Comparison of ENCODE assay signal across 18 mouse cellular contexts in the genomic region with DNA sequence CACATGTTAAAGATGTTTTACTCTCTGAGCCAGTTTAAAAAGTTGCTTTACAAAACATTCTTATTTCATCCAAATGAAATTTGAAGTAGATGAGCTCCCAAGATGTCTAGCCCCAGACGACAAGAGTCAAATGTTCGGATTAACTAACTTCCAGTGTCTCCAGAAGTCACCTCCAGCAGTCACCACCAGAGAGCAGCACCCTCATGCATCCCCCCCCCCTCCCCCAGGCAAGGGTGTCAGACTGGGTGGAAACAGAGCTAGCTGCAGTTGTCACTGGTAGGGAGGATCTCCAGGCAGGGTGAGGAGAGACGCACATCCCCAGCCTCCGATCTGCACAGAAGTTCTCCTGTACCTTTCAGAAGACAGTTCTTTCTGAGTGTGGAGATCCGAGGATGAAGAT. TPM values are rescaled to one million over a fixed set of nuclear protein-coding genes. Genes with fewer than 3 reads are reported as not detected.
DNase-seq lines count a peak whose midpoint lies in the region; ATAC-seq and TF ChIP-seq lines count a peak whose summit lies in the region.
"Had no signal": no experiment of that assay in that cellular context is flagged by ENCODE, and none has a peak within 500 bp of the region (broad histone marks: within the 10 kb centered on the region; RNA-seq: fewer than 3 reads in every experiment).

No protein-coding gene starts in this region.

- H3K27me3 ChIP-seq in intestine, embryonic 14.5 days (replicated peaks; ENCODE audit: control insufficient read depth, insufficient read depth, low read length): no peaks in the 10 kb centered on the region
- no peaks in the 10 kb centered on the region for H3K27me3 ChIP-seq in intestine, embryonic 16.5 days (replicated peaks; ENCODE audit: control insufficient read depth, insufficient read depth, low read length)
- H3K27me3 ChIP-seq in midbrain, postnatal 0 days (ENCODE audit: insufficient read depth, low read length): no peaks in the 10 kb centered on the region
- H3K27me3 ChIP-seq in midbrain, embryonic 15.5 days (replicated peaks): no peaks in the 10 kb centered on the region
- H3K27me3 ChIP-seq: hindbrain, embryonic 15.5 days; limb, embryonic 13.5 days; lung, embryonic 15.5 days; megakaryocyte, embryonic 14.5 days had no signal

- H3K36me3 ChIP-seq in intestine, embryonic 14.5 days (ENCODE audit: control insufficient read depth, insufficient read depth, low read length): no peaks in the 10 kb centered on the region
- H3K36me3 ChIP-seq in intestine, embryonic 16.5 days (ENCODE audit: control insufficient read depth, insufficient read depth, low read length): no peaks in the 10 kb centered on the region
- H3K36me3 ChIP-seq in midbrain, postnatal 0 days (ENCODE audit: insufficient read depth, low read length): no peaks in the 10 kb centered on the region
- H3K36me3 ChIP-seq in midbrain, embryonic 15.5 days (replicated peaks): no peaks in the 10 kb centered on the region
- H3K36me3 ChIP-seq: hindbrain, embryonic 15.5 days; limb, embryonic 13.5 days; lung, embryonic 15.5 days had no signal

- no peak for ATAC-seq in CD4-positive, CD25-positive, alpha-beta regulatory T cell, adult 4 months
- ATAC-seq in intestine, embryonic 14.5 days (replicated peaks; ENCODE audit: low FRiP score, low TSS enrichment, low read depth): no peak
- ATAC-seq in intestine, embryonic 16.5 days: no peak
- no peak for ATAC-seq in midbrain, postnatal 0 days (ENCODE audit: low FRiP score)
- no peak for ATAC-seq in midbrain, embryonic 15.5 days (replicated peaks)

- 85% methylated on average over 5 of the region's 5 CpGs for WGBS in intestine, embryonic 14.5 days
- WGBS in intestine, embryonic 16.5 days: 82% methylated on average over 5 of the region's 5 CpGs
- 86% methylated on average over 5 of the region's 5 CpGs for WGBS in midbrain, postnatal 0 days
- WGBS in midbrain, embryonic 15.5 days: 91% methylated on average over 5 of the region's 5 CpGs

- no peaks in the 10 kb centered on the region for H3K4me1 ChIP-seq in intestine, embryonic 14.5 days (replicated peaks; ENCODE audit: control insufficient read depth, insufficient read depth, low read length)
- no peaks in the 10 kb centered on the region for H3K4me1 ChIP-seq in intestine, embryonic 16.5 days (ENCODE audit: control insufficient read depth, insufficient read depth, low read length)
- no peaks in the 10 kb centered on the region for H3K4me1 ChIP-seq in midbrain, postnatal 0 days (ENCODE audit: insufficient read depth, low read length)
- no peaks in the 10 kb centered on the region for H3K4me1 ChIP-seq in midbrain, embryonic 15.5 days
- H3K4me1 ChIP-seq: embryonic facial prominence, embryonic 10.5 days; limb, embryonic 13.5 days; lung, embryonic 15.5 days had no signal

- no peak overlapping the region for H3K27ac ChIP-seq in intestine, embryonic 14.5 days (ENCODE audit: low read depth)
- no peak overlapping the region for H3K27ac ChIP-seq in intestine, embryonic 16.5 days (ENCODE audit: low read length)
- H3K27ac ChIP-seq in midbrain, postnatal 0 days (ENCODE audit: low read depth, low read length): no peak overlapping the region
- H3K27ac ChIP-seq in midbrain, embryonic 15.5 days: no peak overlapping the region
- H3K27ac ChIP-seq: embryonic facial prominence, embryonic 10.5 days; hindbrain, embryonic 15.5 days; limb, embryonic 13.5 days; lung, embryonic 15.5 days had no signal

- no peak overlapping the region for H3K4me2 ChIP-seq in intestine, embryonic 14.5 days (ENCODE audit: low read length)
- H3K4me2 ChIP-seq in intestine, embryonic 16.5 days (ENCODE audit: low read depth, low read length): no peak overlapping the region
- H3K4me2 ChIP-seq in midbrain, postnatal 0 days (ENCODE audit: low read depth, low read length, poor library complexity, severe bottlenecking): no peak overlapping the region
- no peak overlapping the region for H3K4me2 ChIP-seq in midbrain, embryonic 15.5 days
- H3K4me2 ChIP-seq: hindbrain, embryonic 15.5 days; limb, embryonic 13.5 days; lung, embryonic 15.5 days had no signal

- peak; percentile 60 for TF ChIP-seq CTCF in midbrain, postnatal 0 days (IDR thresholded peaks at IDR 0.05)

- no peaks in the 10 kb centered on the region for H3K9me3 ChIP-seq in intestine, embryonic 14.5 days (ENCODE audit: control insufficient read depth, low read length)
- H3K9me3 ChIP-seq in intestine, embryonic 16.5 days (ENCODE audit: control insufficient read depth, low read length): no peaks in the 10 kb centered on the region
- no peaks in the 10 kb centered on the region for H3K9me3 ChIP-seq in midbrain, postnatal 0 days (ENCODE audit: low read length)
- no peaks in the 10 kb centered on the region for H3K9me3 ChIP-seq in midbrain, embryonic 15.5 days
- H3K9me3 ChIP-seq: embryonic facial prominence, embryonic 10.5 days; hindbrain, embryonic 15.5 days; limb, embryonic 13.5 days; lung, embryonic 15.5 days; megakaryocyte, embryonic 14.5 days had no signal

- H3K4me3 ChIP-seq in intestine, embryonic 14.5 days (ENCODE audit: low read depth, low read length): no peak overlapping the region
- H3K4me3 ChIP-seq in intestine, embryonic 16.5 days (ENCODE audit: low read length): no peak overlapping the region
- H3K4me3 ChIP-seq in midbrain, postnatal 0 days (ENCODE audit: low read depth, low read length): no peak overlapping the region
- H3K4me3 ChIP-seq in midbrain, embryonic 15.5 days: no peak overlapping the region
- H3K4me3 ChIP-seq: embryonic facial prominence, embryonic 10.5 days; erythroblast, embryonic 14.5 days; hindbrain, embryonic 15.5 days; limb, embryonic 13.5 days; lung, embryonic 15.5 days; megakaryocyte, embryonic 14.5 days had no signal

- DNase-seq in CD4-positive, CD25-positive, alpha-beta regulatory T cell, adult 2 months (ENCODE audit: low read depth, low spot score): peak; percentile 11
- peak; percentile 45 for DNase-seq in intestine, embryonic 14.5 days (ENCODE audit: low spot score)
- DNase-seq in midbrain, postnatal 0 days (ENCODE audit: low spot score): no peak
- DNase-seq in embryo, embryonic 10 days (ENCODE audit: low spot score): no peak
- DNase-seq in adrenal gland, postnatal 36 days: no peak
- DNase-seq: adrenal gland, postnatal 10 days; cerebellum, postnatal 14 days; spleen, adult 18-20 months; thymus, postnatal 14 days had no signal

- H3K9ac ChIP-seq in intestine, embryonic 14.5 days (ENCODE audit: low read length): no peak overlapping the region
- H3K9ac ChIP-seq in intestine, embryonic 16.5 days (ENCODE audit: low read depth, low read length): no peak overlapping the region
- no peak overlapping the region for H3K9ac ChIP-seq in midbrain, postnatal 0 days (replicated peaks; ENCODE audit: low read length, poor library complexity, severe bottlenecking)
- H3K9ac ChIP-seq in midbrain, embryonic 15.5 days: no peak overlapping the region
- H3K9ac ChIP-seq: hindbrain, embryonic 15.5 days; limb, embryonic 13.5 days; lung, embryonic 15.5 days had no signal

RNA-seq across cellular contexts. Expression of a gene that starts 37.6 kb away (rescaled TPM):
- polyA plus RNA-seq in CD4-positive, CD25-positive, alpha-beta regulatory T cell, adult 4 months (2017; shearing (Covaris generic)): 1 to 10 TPM in 1 of 2 experiments, under 1 TPM in 1; 0.86 to 2.3 TPM
- polyA plus RNA-seq in intestine, embryonic 14.5 days (2014; fragmentation: Nextera tagmentation; extraction: Ambion mirVana): 7.3 and 8.3 TPM in 2 replicates
- polyA plus RNA-seq in intestine, embryonic 16.5 days (2015; fragmentation: Nextera tagmentation; extraction: Ambion mirVana): 5.6 and 5.9 TPM in 2 replicates
- total RNA-seq in midbrain, postnatal 0 days (2014; rRNA removed): 1.0 and 3.9 TPM in 2 replicates
- 0.44 and 0.64 TPM in 2 replicates for polyA plus RNA-seq in midbrain, postnatal 0 days (2015; fragmentation: Nextera tagmentation; extraction: Ambion mirVana)
- polyA plus RNA-seq in midbrain, embryonic 15.5 days (2015; fragmentation: Nextera tagmentation; extraction: Ambion mirVana): 1.8 and 2.4 TPM in 2 replicates
- 1 to 10 TPM in 1 of 2 experiments, under 1 TPM in 1; 0.89 to 1.4 TPM for total RNA-seq in adrenal gland, postnatal 36 days (2021)

Comparison
In these comparisons a context has a peak if more than half of its experiments do, and no peak if none do; other contexts are left out.
1. DNase-seq: peak in CD4-positive, CD25-positive, alpha-beta regulatory T cell, adult 2 months (single experiment) and intestine, embryonic 14.5 days (single experiment); none in midbrain, postnatal 0 days (single experiment), embryo, embryonic 10 days (single experiment) and adrenal gland, postnatal 36 days (0 of 2).